Mouse (Mus musculus): ENCODE results near the gene Gm16381. TPM values are rescaled to one million over a fixed set of nuclear protein-coding genes. Genes with fewer than 3 reads are reported as not detected.
"Not testable (repeated sequence)": the region's sequence is repeated elsewhere in the genome, so short reads cannot be mapped to it uniquely, and the experiment has no call there.

Gm16381 gene
- not detected in 2 replicates for polyA plus RNA-seq (2016; fragmentation: Nextera tagmentation; extraction: Ambion mirVana)

DNA sequence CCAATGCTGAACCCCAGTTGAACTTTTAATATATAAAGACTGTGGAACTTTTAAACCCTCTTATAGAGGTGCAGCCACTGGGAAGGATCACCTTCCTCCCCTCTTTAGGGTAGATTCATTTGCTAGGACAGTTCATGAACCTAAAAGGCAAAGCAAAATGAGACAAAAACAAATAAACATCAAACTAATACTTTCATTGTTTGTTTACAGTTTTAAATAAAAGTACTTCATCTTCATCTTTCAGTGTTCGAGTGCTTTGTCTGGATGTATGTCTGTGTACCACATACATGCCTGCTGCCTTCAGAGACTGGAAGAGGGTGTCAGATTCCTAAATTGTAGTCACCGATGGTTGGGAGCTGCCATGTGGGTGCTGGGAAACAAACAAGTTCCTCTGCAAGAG lies at the start of gene Gm16381:
Gm16381 (minus strand) TSS at position 101 of the 400 bp plus-strand sequence.
- not testable (repeated sequence) for H3K27ac ChIP-seq (replicated peaks); ATAC-seq (ENCODE audit: low FRiP score, low read depth); H3K9ac ChIP-seq (replicated peaks); H3K4me1 ChIP-seq; H3K4me2 ChIP-seq (replicated peaks); H3K36me3 ChIP-seq; H3K4me3 ChIP-seq; H3K27me3 ChIP-seq; H3K9me3 ChIP-seq
- 88% methylated on average over 1 of the region's 2 CpGs for WGBS

DNA sequence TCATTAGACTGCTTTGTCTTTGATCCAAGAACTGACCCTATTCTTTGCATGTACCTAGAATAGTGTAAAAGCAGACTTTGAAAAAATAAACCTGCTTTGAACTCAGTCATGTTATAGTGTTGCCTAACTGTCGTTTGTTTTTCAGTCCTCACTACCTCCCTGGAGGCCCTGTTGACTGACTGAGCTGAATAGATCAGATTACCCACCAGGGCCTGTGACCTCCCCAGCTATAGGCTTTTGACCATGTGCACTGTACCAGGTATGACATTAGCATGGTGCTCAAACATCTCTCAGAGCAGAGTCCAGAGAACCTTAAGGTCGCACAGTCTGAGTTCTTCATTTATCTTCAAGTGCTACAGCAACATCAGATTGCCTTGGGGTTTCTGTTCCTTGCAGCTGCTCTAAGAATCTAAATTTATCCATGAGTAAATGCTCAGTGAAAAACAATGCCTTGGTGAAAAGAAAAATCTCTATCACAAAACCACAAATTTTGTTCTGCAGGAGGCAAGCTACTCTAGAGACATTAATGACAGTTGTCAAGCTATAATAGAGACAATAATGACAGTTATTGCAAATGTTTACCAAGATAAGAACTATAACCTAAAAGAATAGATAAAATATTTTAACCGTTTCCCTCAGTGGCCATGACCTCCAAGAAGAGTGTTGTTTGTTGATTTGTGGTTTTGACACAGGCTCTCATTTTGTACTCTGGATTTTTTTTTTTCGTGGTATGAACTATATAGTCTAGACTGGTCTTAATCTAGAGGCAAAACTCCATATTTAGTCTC lies 8.7 kb upstream of the Gm16381 start:
- WGBS: 76% methylated on average over 2 of the region's 4 CpGs
- H3K27ac ChIP-seq (replicated peaks); H3K4me3 ChIP-seq; H3K27me3 ChIP-seq; H3K9me3 ChIP-seq; H3K9ac ChIP-seq (replicated peaks); ATAC-seq (ENCODE audit: low FRiP score, low read depth); H3K36me3 ChIP-seq; H3K4me1 ChIP-seq; H3K4me2 ChIP-seq (replicated peaks): not testable (repeated sequence)

DNA sequence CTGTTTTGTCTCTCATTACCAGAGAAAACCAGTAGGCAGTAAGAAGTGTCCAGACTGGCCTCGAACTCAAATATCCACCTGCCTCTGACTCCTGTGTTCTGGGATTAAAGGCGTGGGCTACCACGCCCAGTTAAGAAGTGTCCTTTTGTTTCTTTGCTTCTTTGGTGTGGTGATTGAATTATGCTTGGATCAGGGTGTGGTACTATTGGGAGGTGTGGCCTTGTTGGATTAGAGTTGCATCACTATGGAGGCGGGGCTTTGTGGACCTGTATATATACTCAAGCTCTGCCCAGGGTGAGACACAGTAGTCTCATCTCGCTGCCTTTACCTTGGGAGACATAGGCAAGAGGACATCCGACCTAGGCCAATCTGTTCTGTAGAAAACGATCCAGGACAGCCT lies 25.9 kb downstream of the Gm16381 start, which contains the start of gene Gm4027:
Gm4027 (plus strand) TSS at position 301 of the 400 bp plus-strand sequence.
- H3K9ac ChIP-seq (replicated peaks); H3K36me3 ChIP-seq; H3K4me3 ChIP-seq; H3K27ac ChIP-seq (replicated peaks); H3K4me2 ChIP-seq (replicated peaks); H3K4me1 ChIP-seq; H3K27me3 ChIP-seq; ATAC-seq (ENCODE audit: low FRiP score, low read depth); H3K9me3 ChIP-seq: not testable (repeated sequence)
- WGBS: 90% methylated on average over 4 of the region's 7 CpGs

DNA sequence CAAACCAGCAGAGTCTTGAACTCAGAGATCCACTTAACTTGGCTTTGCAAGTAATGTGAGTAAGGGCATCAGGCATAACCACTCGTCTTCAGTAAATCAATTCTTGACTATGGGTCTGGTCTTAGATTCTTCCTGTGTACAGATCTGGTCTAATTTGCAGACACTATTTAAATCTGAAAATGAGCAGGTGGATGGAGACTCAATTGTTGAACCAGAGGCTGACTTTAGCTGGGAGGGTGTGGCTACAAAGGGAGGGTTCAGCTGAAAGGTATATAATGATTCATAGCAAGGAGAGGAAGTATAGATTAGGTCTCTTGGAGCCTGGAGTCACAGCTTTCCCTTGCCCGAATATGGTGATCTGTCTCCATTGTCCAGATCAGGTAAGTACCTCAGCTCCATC lies 42.0 kb downstream of the Gm16381 start, which contains the start of gene Oog1:
Oog1 (plus strand) TSS at position 301 of the 400 bp plus-strand sequence.
- not testable (repeated sequence) for H3K9me3 ChIP-seq; H3K27me3 ChIP-seq; H3K27ac ChIP-seq (replicated peaks); H3K36me3 ChIP-seq; ATAC-seq (ENCODE audit: low FRiP score, low read depth); H3K9ac ChIP-seq (replicated peaks); H3K4me3 ChIP-seq; H3K4me1 ChIP-seq; H3K4me2 ChIP-seq (replicated peaks)
- WGBS: 87% methylated on average over 1 of the region's 2 CpGs

DNA sequence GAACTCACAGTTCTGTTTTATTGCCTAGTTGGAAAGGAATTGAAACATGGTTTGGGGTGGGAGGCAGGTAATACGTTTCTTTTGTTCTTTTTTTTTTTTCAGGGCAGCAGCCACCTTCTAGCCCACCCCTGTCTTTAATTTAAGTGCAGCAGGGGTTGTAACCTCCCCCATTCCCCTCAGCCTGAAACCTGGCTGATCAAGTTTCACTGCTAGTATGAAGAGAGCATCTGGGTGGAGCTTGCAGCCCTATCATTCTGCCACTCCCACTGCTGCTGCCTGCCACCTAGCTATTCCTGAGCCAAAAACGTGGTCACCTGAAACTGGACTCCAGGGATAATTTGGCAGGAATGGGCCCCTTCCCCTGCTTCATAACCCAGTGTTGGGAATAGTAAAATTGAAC lies 43.0 kb downstream of the Gm16381 start:
- H3K4me1 ChIP-seq; ATAC-seq (ENCODE audit: low FRiP score, low read depth); H3K27me3 ChIP-seq; H3K4me3 ChIP-seq; H3K27ac ChIP-seq (replicated peaks); H3K4me2 ChIP-seq (replicated peaks); H3K9me3 ChIP-seq; H3K9ac ChIP-seq (replicated peaks); H3K36me3 ChIP-seq: not testable (repeated sequence)
- 4% methylated on average over 2 of the region's 2 CpGs for WGBS

Other genes with a start within 250 kb of the Gm16381 start
- 281 and 287 TPM in 2 replicates for gene Slirp, start 200.7 kb downstream of the Gm16381 start, polyA plus RNA-seq (2016; fragmentation: Nextera tagmentation; extraction: Ambion mirVana)
- 51.2 and 55.2 TPM in 2 replicates for gene Alkbh1, start 200.6 kb downstream of the Gm16381 start, polyA plus RNA-seq (2016; fragmentation: Nextera tagmentation; extraction: Ambion mirVana)
- gene Snw1, start 172.3 kb downstream of the Gm16381 start, polyA plus RNA-seq (2016; fragmentation: Nextera tagmentation; extraction: Ambion mirVana): 152 and 155 TPM in 2 replicates
- gene Gm5788, start 149.9 kb downstream of the Gm16381 start, polyA plus RNA-seq (2016; fragmentation: Nextera tagmentation; extraction: Ambion mirVana): not detected in 2 replicates
- gene Gm8300, start 130.3 kb downstream of the Gm16381 start, polyA plus RNA-seq (2016; fragmentation: Nextera tagmentation; extraction: Ambion mirVana): not detected in 2 replicates
- not detected in 2 replicates for gene Oog1, start 41.9 kb downstream of the Gm16381 start, polyA plus RNA-seq (2016; fragmentation: Nextera tagmentation; extraction: Ambion mirVana)
- gene Gm4027, start 25.8 kb downstream of the Gm16381 start, polyA plus RNA-seq (2016; fragmentation: Nextera tagmentation; extraction: Ambion mirVana): not detected in 2 replicates
- not detected in 2 replicates for gene Gm21319, start 131.1 kb upstream of the Gm16381 start, polyA plus RNA-seq (2016; fragmentation: Nextera tagmentation; extraction: Ambion mirVana)
- not detected in 2 replicates for gene Gm21936, start 150.9 kb upstream of the Gm16381 start, polyA plus RNA-seq (2016; fragmentation: Nextera tagmentation; extraction: Ambion mirVana)
- not detected in 2 replicates for gene BB287469, start 172.0 kb upstream of the Gm16381 start, polyA plus RNA-seq (2016; fragmentation: Nextera tagmentation; extraction: Ambion mirVana)
- not detected in 2 replicates for gene Gm2001, start 197.7 kb upstream of the Gm16381 start, polyA plus RNA-seq (2016; fragmentation: Nextera tagmentation; extraction: Ambion mirVana)
- not detected in 2 replicates for gene Gm2016, start 229.5 kb upstream of the Gm16381 start, polyA plus RNA-seq (2016; fragmentation: Nextera tagmentation; extraction: Ambion mirVana)

All from midbrain, embryonic 12.5 days (tissue).